Mouse (Mus musculus) limb, embryonic 12.5 days (tissue): ENCODE results near the gene Macrod2. TPM values are rescaled to one million over a fixed set of nuclear protein-coding genes. Genes with fewer than 3 reads are reported as not detected.

Experiments
- ATAC-seq: fragments of 200-750 bp; cut with Nextera tagmentation; 2 replicates; pipeline ENCODE4 v1.8.0; 2017; ENCODE audit warnings: low read depth, moderate TSS enrichment; ENCODE audit not compliant: insufficient number of reproducible peaks, insufficient read depth, low FRiP score, low TSS enrichment
- H3K27ac ChIP-seq: fragments of 300-500 bp; sonication (generic); 2 replicates; pipeline ENCODE4 v1.5.1; 2016; ENCODE audit warnings: mild to moderate bottlenecking, moderate library complexity
- H3K27me3 ChIP-seq: fragments of 300-500 bp; sonication (generic); 2 replicates; pipeline ENCODE4 v1.6.1; 2016; ENCODE audit warnings: mild to moderate bottlenecking, moderate library complexity
- H3K36me3 ChIP-seq: fragments of 300-500 bp; sonication (generic); 2 replicates; pipeline ENCODE4 v1.6.1; 2016; ENCODE audit warnings: mild to moderate bottlenecking, moderate library complexity
- H3K4me1 ChIP-seq: fragments of 300-500 bp; sonication (generic); replicated peaks from 2 replicates; pipeline ENCODE4 v1.6.1; 2016
- H3K4me2 ChIP-seq: fragments of 300-500 bp; sonication (generic); 2 replicates; pipeline ENCODE4 v1.6.1; 2016; ENCODE audit warnings: mild to moderate bottlenecking, moderate library complexity
- H3K4me3 ChIP-seq: fragments of 300-500 bp; sonication (generic); replicated peaks from 2 replicates; pipeline ENCODE4 v1.5.1; 2016; ENCODE audit warnings: mild to moderate bottlenecking
- H3K9ac ChIP-seq: fragments of 300-500 bp; sonication (generic); replicated peaks from 2 replicates; pipeline ENCODE4 v1.6.1; 2016; ENCODE audit warnings: mild to moderate bottlenecking, moderate library complexity
- H3K9me3 ChIP-seq: fragments of 300-500 bp; sonication (generic); 2 replicates; pipeline ENCODE4 v1.6.1; 2016; ENCODE audit warnings: mild to moderate bottlenecking, moderate library complexity
- WGBS: fragments of 180-500 bp; shearing (Covaris S2); methylation state at CpG from one replicate; pipeline ENCODE4 v1.1.7; 2016; 5-methylcytosine and 5-hydroxymethylcytosine counted together
- polyA plus RNA-seq: library from polyadenylated mRNA; unstranded; fragments of >200 nt; fragmentation: Nextera tagmentation; extraction: Ambion mirVana; gene quantifications from 2 replicates; pipeline ENCODE4 v1.2.1, GENCODE M21; 2016

The Macrod2 gene
- polyA plus RNA-seq, 1 experiment from 2014 or later = 37.2 TPM

DNA sequence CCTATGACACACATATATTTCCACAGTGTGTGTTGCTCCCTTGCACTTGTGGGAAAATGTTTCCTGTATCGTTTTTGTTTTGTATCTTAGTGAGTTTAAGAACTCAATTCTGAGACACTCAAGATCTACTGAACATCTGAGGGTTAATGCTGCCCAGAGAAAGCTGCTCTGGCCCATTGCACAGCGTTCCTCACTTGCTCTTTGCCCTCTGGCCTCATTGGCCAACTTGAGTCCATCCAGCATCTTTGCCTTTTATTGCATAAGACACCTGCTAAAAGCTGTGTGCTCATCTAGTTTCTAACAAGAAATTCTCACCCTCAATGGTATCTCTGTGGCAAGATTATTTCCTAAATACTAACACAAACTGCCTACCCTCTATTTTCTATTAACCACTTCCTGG, 1435.4 kb downstream of the Macrod2 start:
- ATAC-seq = no peak
- H3K27me3 ChIP-seq = no peaks in the 10 kb centered on the region
- H3K36me3 ChIP-seq = no peaks in the 10 kb centered on the region
- no peak overlapping the region for H3K4me2 ChIP-seq
- 77% methylated on average over 2 of the region's 2 CpGs for WGBS
- H3K9ac ChIP-seq = no peak overlapping the region
- no peak overlapping the region for H3K4me3 ChIP-seq
- no peak overlapping the region for H3K27ac ChIP-seq
- peaks cover 6% of the 10 kb centered on the region; the same call in 1 of the 2 replicates for H3K4me1 ChIP-seq
- no peaks in the 10 kb centered on the region for H3K9me3 ChIP-seq

DNA sequence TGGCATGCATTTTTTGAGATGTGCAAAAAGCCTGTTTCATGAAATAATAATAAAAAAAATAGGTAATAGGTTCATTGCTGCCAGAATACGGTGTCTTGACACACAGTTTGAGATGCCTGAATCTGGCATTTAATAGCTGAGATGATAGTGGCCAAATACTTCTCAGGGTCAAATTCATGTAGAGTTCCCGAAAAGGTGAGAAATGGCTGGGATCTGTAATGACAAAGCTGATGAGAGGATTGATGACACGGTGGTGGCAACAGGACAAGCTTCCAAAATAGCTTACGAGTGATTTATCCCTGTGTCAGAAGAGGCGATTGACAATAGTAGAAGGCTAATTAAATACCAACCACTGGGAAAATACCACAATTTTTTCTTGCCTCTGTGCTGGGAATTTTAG, 1436.4 kb downstream of the Macrod2 start:
- no peak overlapping the region for H3K4me2 ChIP-seq
- H3K9me3 ChIP-seq = no peaks in the 10 kb centered on the region
- WGBS = 87% methylated on average over 5 of the region's 5 CpGs
- H3K27me3 ChIP-seq = no peaks in the 10 kb centered on the region
- no peak overlapping the region for H3K4me3 ChIP-seq
- H3K36me3 ChIP-seq = no peaks in the 10 kb centered on the region
- H3K27ac ChIP-seq = no peak overlapping the region
- H3K9ac ChIP-seq = no peak overlapping the region
- H3K4me1 ChIP-seq = no peaks in the 10 kb centered on the region
- no peak for ATAC-seq

DNA sequence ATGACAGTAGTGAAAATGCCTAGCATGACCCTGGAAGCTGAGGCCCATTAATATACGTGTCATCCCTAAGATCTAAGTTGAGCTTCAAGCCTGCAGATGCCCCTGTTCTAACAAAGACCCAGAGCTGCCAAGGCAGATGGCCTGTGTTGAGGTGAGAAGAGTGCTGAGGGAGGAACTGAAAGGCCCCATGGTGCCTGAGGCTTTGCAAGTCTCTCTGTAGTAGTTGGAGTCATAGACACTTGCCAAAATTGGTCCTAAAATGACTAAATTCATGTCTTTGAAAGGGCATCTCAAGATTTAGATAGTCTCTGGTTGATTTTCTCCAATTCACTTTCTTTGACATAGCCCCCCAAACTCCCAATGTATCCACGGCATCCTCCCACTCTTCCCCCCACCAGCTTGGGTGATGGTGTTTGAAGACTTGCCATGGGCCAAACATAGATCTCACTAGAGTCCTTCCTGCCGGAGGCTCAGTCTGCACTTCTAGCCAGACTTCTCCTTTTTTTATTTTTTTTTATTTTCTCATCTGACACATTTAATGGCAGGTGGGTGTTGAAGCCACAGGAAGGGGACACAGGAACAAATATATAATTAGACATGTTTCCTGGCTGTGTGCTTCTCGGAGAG, 1439.2 kb downstream of the Macrod2 start:
- WGBS = 74% methylated on average over 4 of the region's 4 CpGs
- no peak overlapping the region for H3K27ac ChIP-seq
- no peak overlapping the region for H3K4me2 ChIP-seq
- H3K36me3 ChIP-seq = no peaks in the 10 kb centered on the region
- no peak for ATAC-seq
- no peak overlapping the region for H3K9ac ChIP-seq
- no peak overlapping the region for H3K4me3 ChIP-seq
- H3K9me3 ChIP-seq = no peaks in the 10 kb centered on the region
- no peaks in the 10 kb centered on the region for H3K4me1 ChIP-seq
- no peaks in the 10 kb centered on the region for H3K27me3 ChIP-seq

DNA sequence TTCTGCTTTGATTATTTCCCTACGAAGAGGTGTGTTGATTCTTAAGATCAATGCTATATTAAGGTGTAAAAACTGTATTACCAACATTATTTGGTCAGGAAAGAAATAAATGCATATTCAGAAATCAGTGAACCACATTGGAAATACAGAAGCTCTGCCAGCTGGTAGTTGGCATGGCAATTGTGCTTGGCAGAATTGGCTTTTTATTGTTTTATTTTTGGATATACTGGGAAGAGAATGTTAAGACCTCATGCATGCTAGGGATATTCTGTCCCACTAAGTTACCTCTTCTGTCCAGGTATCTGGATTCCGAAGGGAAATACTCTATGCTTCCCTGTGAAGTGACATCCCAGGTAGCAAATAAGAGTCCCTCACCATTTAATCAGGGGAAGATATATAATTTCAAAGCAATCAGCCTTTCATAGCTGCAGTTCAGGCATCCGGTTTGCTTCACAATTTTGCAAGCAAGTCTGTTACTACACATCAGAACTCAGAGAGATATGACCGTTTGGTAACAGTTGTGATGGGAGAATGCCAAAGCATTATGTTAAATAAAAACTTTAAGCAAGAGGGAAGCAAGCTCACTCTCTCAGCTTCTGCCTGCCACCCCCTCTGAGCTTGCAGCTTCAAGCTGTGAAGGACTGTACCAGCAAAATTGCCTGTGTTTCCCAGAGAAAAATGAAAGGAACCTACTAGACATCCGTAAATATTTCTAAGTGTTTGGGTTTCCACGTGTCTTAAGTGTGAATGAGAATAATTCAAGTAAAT, 1449.5 kb downstream of the Macrod2 start:
- no peaks in the 10 kb centered on the region for H3K27me3 ChIP-seq
- 84% methylated on average over 6 of the region's 6 CpGs for WGBS
- no peak overlapping the region for H3K4me2 ChIP-seq
- ATAC-seq = no peak
- no peak overlapping the region for H3K9ac ChIP-seq
- no peaks in the 10 kb centered on the region for H3K36me3 ChIP-seq
- H3K9me3 ChIP-seq = no peaks in the 10 kb centered on the region
- no peak overlapping the region for H3K4me3 ChIP-seq
- no peaks in the 10 kb centered on the region for H3K4me1 ChIP-seq
- no peak overlapping the region for H3K27ac ChIP-seq

DNA sequence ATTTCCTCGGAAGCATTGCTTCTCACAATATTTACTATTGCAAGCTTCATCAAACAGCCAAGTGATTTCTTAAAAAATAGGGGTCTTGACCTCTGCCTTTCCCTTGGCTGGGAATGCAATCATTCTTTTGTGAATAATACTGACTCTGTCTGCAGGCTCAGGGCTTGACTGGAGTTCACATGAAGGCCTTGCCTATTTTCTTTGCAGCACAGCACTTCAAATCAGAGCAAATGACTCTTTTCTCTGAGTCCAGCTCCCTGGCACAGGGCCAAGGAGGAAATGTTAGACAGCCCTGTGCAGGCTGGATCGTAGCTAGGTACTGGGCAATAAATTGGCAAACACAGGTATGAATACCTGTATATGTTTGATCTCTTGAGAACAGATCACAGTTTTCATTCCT, 1464.1 kb downstream of the Macrod2 start:
- Histone ChIP-seq H3K36me3 (no peaks in the 10 kb centered on the region), H3K27me3 (no peaks in the 10 kb centered on the region), H3K9me3 (no peaks in the 10 kb centered on the region), H3K4me1 (0 out of 2 replicates have a peak, but pooled peaks cover 5% of the 10 kb centered on the region), H3K4me2 (no peak overlapping the region), H3K27ac (0 out of 2 replicates have a peak overlapping the region, but pooled peaks have one; percentile 3), H3K4me3 (no peak overlapping the region), H3K9ac (no peak overlapping the region)
- 37% methylated on average over 2 of the region's 2 CpGs for WGBS
- ATAC-seq = no peak

DNA sequence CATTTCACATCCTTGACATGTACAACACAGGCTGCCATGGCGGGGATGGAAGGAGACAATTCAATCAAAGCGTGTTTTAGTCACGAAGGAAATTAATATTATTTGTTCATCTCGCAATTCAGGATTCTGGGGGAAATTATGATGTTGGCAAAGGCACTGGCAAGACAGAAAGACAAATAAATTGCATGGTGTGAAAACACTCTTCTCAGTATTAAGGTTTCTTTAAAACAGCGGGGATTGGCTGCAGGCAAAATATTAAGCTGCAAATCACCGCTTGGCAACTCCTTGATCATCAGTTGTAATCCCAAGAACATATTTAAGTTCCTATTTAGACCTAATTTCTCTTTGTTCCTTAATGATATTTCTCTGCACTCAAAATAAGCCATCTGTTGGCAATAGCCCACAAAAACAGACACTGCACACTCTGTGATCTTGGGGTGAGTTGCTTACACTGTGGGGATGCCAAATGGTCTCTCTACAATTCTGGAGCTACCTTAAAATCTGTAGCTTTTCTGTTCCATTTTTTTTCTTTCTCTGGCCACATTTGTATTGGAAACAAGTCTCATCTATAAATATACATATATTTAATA, 1466.7 kb downstream of the Macrod2 start:
- no peaks in the 10 kb centered on the region for H3K36me3 ChIP-seq
- no peak overlapping the region for H3K4me3 ChIP-seq
- H3K27ac ChIP-seq = no peak overlapping the region
- 0 out of 2 replicates have a peak, but pooled peaks cover 5% of the 10 kb centered on the region for H3K4me1 ChIP-seq
- no peaks in the 10 kb centered on the region for H3K9me3 ChIP-seq
- H3K27me3 ChIP-seq = no peaks in the 10 kb centered on the region
- ATAC-seq = no peak
- WGBS = 74% methylated on average over 6 of the region's 6 CpGs
- no peak overlapping the region for H3K4me2 ChIP-seq
- no peak overlapping the region for H3K9ac ChIP-seq

DNA sequence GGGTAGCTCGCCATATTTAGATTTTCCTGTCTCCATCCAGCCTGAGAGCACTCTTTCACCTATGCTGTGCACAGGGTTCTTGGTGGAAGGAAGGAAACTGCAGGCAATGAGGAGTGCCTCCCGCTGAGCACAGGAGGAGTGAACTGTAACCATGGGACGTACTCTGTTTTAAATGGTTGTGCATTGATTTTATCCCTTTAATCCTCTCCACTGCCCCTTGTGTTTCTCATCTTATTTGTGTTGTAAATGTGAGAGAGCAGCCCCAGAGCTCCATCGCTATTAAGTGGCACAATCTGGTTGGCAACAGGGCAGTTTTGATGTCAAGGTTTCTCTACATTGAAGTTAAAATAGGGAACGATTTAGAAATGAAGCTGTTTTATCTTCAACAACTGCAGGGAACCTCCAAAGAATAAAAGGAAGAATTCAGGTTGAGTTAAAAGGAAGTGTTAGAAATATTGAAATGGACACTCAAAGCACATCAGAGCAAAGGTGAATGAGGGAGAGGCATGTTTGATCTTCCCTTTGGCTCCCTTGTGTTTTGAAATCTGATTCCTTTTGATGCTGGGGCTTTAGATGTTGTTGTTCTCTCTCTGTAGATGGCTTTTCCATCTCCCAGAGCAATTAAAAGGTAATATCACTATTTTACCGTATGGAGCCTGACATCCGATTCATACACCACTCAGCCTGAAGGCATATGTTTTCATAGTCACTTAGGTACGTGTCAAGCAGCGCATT, 1467.6 kb downstream of the Macrod2 start:
- Histone ChIP-seq H3K4me2 (no peak overlapping the region), H3K4me1 (0 out of 2 replicates have a peak, but pooled peaks cover 5% of the 10 kb centered on the region), H3K4me3 (no peak overlapping the region), H3K27ac (no peak overlapping the region), H3K36me3 (no peaks in the 10 kb centered on the region), H3K9ac (no peak overlapping the region), H3K27me3 (no peaks in the 10 kb centered on the region), H3K9me3 (no peaks in the 10 kb centered on the region)
- ATAC-seq = no peak
- 37% methylated on average over 9 of the region's 9 CpGs for WGBS

DNA sequence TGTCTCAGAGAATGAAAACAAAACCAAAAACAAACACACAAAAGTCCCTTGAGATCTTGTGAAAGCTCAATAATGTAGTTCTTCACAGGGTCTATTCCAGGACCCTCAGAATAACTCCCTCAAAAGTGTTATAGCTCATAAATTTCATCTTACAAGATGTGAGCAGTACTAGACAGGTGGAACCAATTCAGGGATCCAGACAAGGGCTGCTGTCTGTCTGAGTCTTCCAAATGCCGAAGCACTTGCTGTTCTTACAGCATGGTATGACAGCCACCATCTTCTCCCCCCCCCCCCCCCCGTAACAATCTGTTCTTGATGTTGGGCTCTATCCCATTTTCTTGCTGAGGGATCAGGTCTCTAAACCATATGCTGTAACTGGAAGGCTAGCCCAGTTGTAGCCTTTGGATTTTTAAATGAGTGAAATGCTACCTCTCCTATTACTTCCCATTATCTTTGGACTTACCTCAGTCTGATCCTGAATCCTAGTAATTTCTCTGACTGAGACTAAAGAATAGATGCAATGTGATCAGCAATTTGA, 1468.6 kb downstream of the Macrod2 start:
- no peaks in the 10 kb centered on the region for H3K9me3 ChIP-seq
- no peaks in the 10 kb centered on the region for H3K36me3 ChIP-seq
- 63% methylated on average over 2 of the region's 2 CpGs for WGBS
- H3K27me3 ChIP-seq = no peaks in the 10 kb centered on the region
- ATAC-seq = no peak
- H3K4me2 ChIP-seq = no peak overlapping the region
- 0 out of 2 replicates have a peak, but pooled peaks cover 5% of the 10 kb centered on the region for H3K4me1 ChIP-seq
- no peak overlapping the region for H3K27ac ChIP-seq
- no peak overlapping the region for H3K4me3 ChIP-seq
- no peak overlapping the region for H3K9ac ChIP-seq

DNA sequence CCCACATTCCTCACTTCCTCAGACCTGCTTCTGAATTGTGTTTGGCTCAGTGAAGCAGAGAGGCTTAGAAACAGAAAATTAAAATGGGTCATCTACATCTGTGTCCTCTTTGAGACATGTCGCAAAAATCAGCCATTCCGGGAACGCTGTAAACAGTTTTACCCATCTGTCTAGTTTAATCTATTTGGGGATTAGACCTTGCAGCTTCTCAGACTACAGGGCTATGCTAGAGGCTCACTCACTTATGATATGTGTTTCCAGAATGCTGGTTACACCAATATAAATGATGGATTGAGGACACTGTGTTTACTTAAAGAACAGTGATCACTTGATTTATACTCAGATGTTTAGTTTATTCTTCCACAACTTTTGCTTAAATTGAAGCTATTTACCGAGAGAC, 1475.8 kb downstream of the Macrod2 start:
- Histone ChIP-seq H3K36me3 (no peaks in the 10 kb centered on the region), H3K4me3 (no peak overlapping the region), H3K4me2 (no peak overlapping the region), H3K4me1 (no peaks in the 10 kb centered on the region), H3K27ac (no peak overlapping the region), H3K9ac (no peak overlapping the region), H3K27me3 (no peaks in the 10 kb centered on the region), H3K9me3 (no peaks in the 10 kb centered on the region)
- 79% methylated on average over 4 of the region's 4 CpGs for WGBS
- no peak for ATAC-seq

DNA sequence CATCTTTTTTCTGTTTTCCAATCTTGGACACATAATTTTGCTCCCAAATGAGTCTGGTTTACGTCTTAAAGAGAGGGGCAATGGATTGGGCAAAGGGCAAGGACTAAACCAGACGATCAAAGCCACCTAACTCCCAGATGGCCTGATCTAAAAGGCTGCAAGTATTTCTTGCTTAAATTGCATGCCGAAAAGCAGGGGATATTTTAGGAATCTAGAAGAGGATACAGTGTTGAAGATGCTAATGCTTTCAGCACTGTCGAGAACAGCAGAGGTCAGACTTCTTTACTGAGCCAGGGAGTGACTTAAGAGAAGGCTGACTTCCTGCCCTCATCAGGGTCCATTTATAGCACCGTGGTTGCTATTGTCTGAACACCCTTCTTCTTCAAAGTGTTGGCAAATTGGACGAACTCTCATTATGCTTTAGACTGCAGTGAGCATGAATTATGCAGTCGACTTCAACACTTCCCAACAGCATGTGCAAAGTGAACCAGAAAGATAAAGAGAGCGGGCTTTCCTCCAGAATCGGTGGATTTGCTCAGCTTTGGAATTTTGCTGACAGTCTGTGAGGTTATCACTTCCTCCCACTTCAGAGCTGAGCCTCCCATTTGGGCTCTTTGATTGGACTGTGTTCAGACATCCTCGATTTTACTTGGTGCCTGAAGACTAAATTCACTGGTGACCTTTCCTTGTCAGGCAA, 1481.2 kb downstream of the Macrod2 start:
- H3K4me1 ChIP-seq = peaks cover 10% of the 10 kb centered on the region
- H3K9me3 ChIP-seq = no peaks in the 10 kb centered on the region
- no peak for ATAC-seq
- H3K9ac ChIP-seq = no peak overlapping the region
- WGBS = 29% methylated on average over 10 of the region's 10 CpGs
- H3K27ac ChIP-seq = no peak overlapping the region
- no peaks in the 10 kb centered on the region for H3K27me3 ChIP-seq
- no peak overlapping the region for H3K4me3 ChIP-seq
- no peak overlapping the region for H3K4me2 ChIP-seq
- no peaks in the 10 kb centered on the region for H3K36me3 ChIP-seq
